Mouse (Mus musculus) neural tube, embryonic 10.5 days (tissue): ENCODE data around the gene Rpl11.
"Not testable (repeated sequence)": the region's sequence is repeated elsewhere in the genome, so short reads cannot be mapped to it uniquely, and the experiment has no call there.

Experiments used
- DNase-seq: peaks from one replicate; pipeline ENCODE4 v3.0.0-alpha.2; 2017; ENCODE audit warnings: low spot score; ENCODE audit errors: extremely low spot score

Gene Rpl11

DNA sequence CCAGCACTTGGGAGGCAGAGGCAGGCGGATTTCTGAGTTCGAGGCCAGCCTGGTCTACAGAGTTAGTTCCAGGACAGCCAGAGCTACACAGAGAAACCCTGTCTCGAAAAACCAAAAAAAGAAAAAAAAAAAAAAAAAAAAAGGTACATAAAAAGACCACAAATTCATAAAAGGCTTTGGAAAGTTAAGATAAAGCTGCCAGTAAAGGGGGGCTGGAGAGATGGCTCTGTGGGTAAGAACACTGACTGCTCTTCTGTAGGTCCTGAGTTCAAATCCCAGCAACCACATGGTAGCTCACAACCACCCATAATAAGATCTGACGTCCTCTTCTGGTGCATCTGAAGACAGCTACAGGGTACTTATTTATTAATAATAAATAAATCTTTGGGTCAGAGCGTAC, 73.0 kb downstream of the Rpl11 start:
- DNase-seq = not testable (repeated sequence)
